Mouse (Mus musculus) mature B cell (primary cell): ENCODE measurements around the gene Moxd1.

Experiments used
- in situ Hi-C: fragments of 300-500 bp; cut with MboI; formaldehyde crosslinking; loops from 2 replicates; pipeline ENCODE4 v1.14.3; 2019

Gene Moxd1

GRCm38 (mm10) chr10:24223449-24224143 is at the start of gene Moxd1:
Moxd1 (plus strand) TSS chr10:24223517.
- in situ Hi-C loops, result no loop called here

GRCm38 (mm10) chr10:24190392-24190791 is 32.9 kb upstream of the Moxd1 start:
- in situ Hi-C loops, result no loop called here

- in situ Hi-C loops, result no loop called here
Measured at GRCm38 (mm10) chr10:24191977-24192376, 31.3 kb upstream of the Moxd1 start.

GRCm38 (mm10) chr10:24199303-24199702 is 24.0 kb upstream of the Moxd1 start:
- in situ Hi-C loops, result no loop called here

- in situ Hi-C loops, result no loop called here
Measured at GRCm38 (mm10) chr10:24200099-24200498, 23.2 kb upstream of the Moxd1 start.

- in situ Hi-C loops, result no loop called here
Measured at GRCm38 (mm10) chr10:24210075-24210474, 13.2 kb upstream of the Moxd1 start.

- in situ Hi-C loops, result no loop called here
Measured at GRCm38 (mm10) chr10:24213297-24213696, 10.0 kb upstream of the Moxd1 start.

- in situ Hi-C loops, result no loop called here
Measured at GRCm38 (mm10) chr10:24217558-24218268, 5.6 kb upstream of the Moxd1 start.

- in situ Hi-C loops, result no loop called here
Measured at GRCm38 (mm10) chr10:24220931-24221330, 2.4 kb upstream of the Moxd1 start.

- in situ Hi-C loops, result no loop called here
Measured at GRCm38 (mm10) chr10:24222911-24223310, 406 bp upstream of the Moxd1 start.

- in situ Hi-C loops, result no loop called here
Measured at GRCm38 (mm10) chr10:24224591-24224990, 1.3 kb downstream of the Moxd1 start.

- in situ Hi-C loops, result no loop called here
Measured at GRCm38 (mm10) chr10:24228318-24229183, 5.2 kb downstream of the Moxd1 start.

GRCm38 (mm10) chr10:24232281-24232680 is 9.0 kb downstream of the Moxd1 start:
- in situ Hi-C loops, result no loop called here

GRCm38 (mm10) chr10:24235426-24236283 is 12.3 kb downstream of the Moxd1 start:
- in situ Hi-C loops, result no loop called here

- in situ Hi-C loops, result no loop called here
Measured at GRCm38 (mm10) chr10:24246815-24247214, 23.5 kb downstream of the Moxd1 start.

GRCm38 (mm10) chr10:24248116-24248515 is 24.8 kb downstream of the Moxd1 start:
- in situ Hi-C loops, result no loop called here

- in situ Hi-C loops, result no loop called here
Measured at GRCm38 (mm10) chr10:24251631-24252030, 28.3 kb downstream of the Moxd1 start.

GRCm38 (mm10) chr10:24258150-24258549 is 34.8 kb downstream of the Moxd1 start:
- in situ Hi-C loops, result no loop called here

GRCm38 (mm10) chr10:24258885-24259284 is 35.6 kb downstream of the Moxd1 start:
- in situ Hi-C loops, result no loop called here

- in situ Hi-C loops, result no loop called here
Measured at GRCm38 (mm10) chr10:24259794-24260590, 36.7 kb downstream of the Moxd1 start.

- in situ Hi-C loops, result no loop called here
Measured at GRCm38 (mm10) chr10:24267520-24267919, 44.2 kb downstream of the Moxd1 start.
